Mouse (Mus musculus): ENCODE data around the gene Mthfsd. TPM values are rescaled to one million over a fixed set of nuclear protein-coding genes. Genes with fewer than 3 reads are reported as not detected.

Gene Mthfsd
- polyA plus RNA-seq, 1 experiment from 2014 or later, result 65.5 TPM

DNA sequence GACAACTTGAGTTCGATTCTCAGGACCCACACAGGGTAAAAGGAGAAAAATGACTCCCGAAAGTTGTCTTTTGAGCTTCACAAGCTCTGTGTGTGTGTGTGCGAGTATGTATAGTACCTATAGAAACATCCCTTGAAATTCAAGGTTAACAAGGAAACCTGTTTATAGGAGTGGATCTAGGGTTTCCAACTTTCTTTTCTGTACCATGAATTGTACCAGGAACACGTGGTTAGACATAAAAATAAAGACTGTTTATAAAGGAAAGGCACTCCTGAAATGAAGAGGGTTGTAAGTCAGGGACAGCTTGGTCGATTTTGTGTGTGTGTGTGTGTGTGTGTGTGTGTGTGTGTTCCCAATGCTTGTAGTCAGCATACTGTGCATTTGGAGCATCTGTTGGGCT is 465 bp upstream of the Mthfsd start:
- Histone ChIP-seq H3K4me1 (peaks cover 27% of the 10 kb centered on the region), H3K9me3 (replicated peaks) (no peaks in the 10 kb centered on the region), H3K9ac (peak overlapping the region; percentile 85), H3K36me3 (peaks cover 25% of the 10 kb centered on the region), H3K4me3 (replicated peaks) (peak overlapping the region; percentile 81), H3K27ac (0 out of 2 replicates have a peak overlapping the region, but pooled peaks have one; percentile 79), H3K4me2 (peak overlapping the region; percentile 88), H3K27me3 (peaks cover 15% of the 10 kb centered on the region)
- WGBS, result 12% methylated on average over 5 of the region's 5 CpGs
- ATAC-seq (replicated peaks; ENCODE audit: low FRiP score), result no peak

GRCm38 (mm10) chr8:121104049-121104818 is 4.0 kb downstream of the Mthfsd start:
- H3K27ac ChIP-seq, result no peak overlapping the region
- H3K9me3 ChIP-seq (replicated peaks), result no peaks in the 10 kb centered on the region
- H3K9ac ChIP-seq, result no peak overlapping the region
- 50% methylated on average over 17 of the region's 17 CpGs for WGBS
- H3K4me3 ChIP-seq (replicated peaks), result no peak overlapping the region
- H3K27me3 ChIP-seq, result no peaks in the 10 kb centered on the region
- no peak overlapping the region for H3K4me2 ChIP-seq
- H3K36me3 ChIP-seq, result peaks cover 68% of the 10 kb centered on the region
- peaks cover 19% of the 10 kb centered on the region for H3K4me1 ChIP-seq
- 0 out of 2 replicates have a peak, but pooled peaks have one; percentile 20 for ATAC-seq (replicated peaks; ENCODE audit: low FRiP score)

DNA sequence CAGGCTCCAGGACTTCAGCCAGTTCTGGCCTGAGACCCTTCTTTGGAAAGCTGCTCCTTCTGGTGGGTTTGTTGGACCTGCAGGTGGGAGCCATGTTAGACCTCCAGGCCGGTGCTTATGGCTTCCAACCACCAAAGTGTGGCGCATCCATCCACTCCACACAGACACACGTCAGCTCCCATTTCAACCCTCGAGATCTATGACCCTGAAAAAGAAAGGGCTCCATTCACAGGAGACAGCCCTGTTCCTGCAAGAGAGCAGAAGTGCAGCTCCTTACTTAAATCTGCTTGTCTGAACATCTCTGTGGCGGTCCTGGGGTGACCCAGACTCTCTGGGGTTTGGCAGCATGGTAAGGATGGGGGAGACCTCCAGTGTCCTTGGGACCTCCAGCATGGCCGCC is 14.7 kb downstream of the Mthfsd start:
- Histone ChIP-seq H3K4me3 (replicated peaks) (no peak overlapping the region), H3K9ac (no peak overlapping the region), H3K4me1 (peaks cover 22% of the 10 kb centered on the region), H3K27ac (no peak overlapping the region), H3K9me3 (replicated peaks) (no peaks in the 10 kb centered on the region), H3K27me3 (peaks cover 68% of the 10 kb centered on the region), H3K4me2 (no peak overlapping the region), H3K36me3 (peaks cover 21% of the 10 kb centered on the region)
- WGBS, result 56% methylated on average over 6 of the region's 6 CpGs
- no peak for ATAC-seq (replicated peaks; ENCODE audit: low FRiP score)

DNA sequence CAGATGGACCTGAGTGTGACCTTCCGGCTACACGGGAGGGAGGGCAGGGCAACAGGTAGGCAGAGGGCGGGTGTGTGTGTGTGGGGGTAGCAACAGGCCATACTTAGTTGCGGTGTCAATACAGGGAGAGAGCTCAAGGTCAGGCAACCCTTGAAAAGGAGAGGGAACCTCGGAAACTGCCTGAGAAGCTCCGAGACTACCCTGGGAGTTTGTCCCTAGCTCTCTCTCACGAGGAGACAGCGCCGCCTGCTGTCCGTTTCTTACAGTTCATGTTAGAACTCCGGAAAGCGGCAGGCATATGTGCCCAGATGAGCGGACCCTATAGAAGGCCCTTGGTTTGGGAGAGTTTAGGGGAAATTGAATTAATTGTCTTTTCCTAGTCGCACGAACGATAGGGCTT is 15.6 kb downstream of the Mthfsd start:
- Histone ChIP-seq H3K36me3 (peaks cover 12% of the 10 kb centered on the region), H3K9ac (no peak overlapping the region), H3K4me2 (no peak overlapping the region), H3K4me3 (replicated peaks) (no peak overlapping the region), H3K27ac (no peak overlapping the region), H3K27me3 (peaks cover 76% of the 10 kb centered on the region), H3K9me3 (replicated peaks) (no peaks in the 10 kb centered on the region), H3K4me1 (peaks cover 22% of the 10 kb centered on the region)
- WGBS, result 3% methylated on average over 16 of the region's 16 CpGs
- 0 out of 2 replicates have a peak, but pooled peaks have one; percentile 17 for ATAC-seq (replicated peaks; ENCODE audit: low FRiP score)

- H3K36me3 ChIP-seq, result peaks cover 7% of the 10 kb centered on the region
- ATAC-seq (replicated peaks; ENCODE audit: low FRiP score), result 0 out of 2 replicates have a peak, but pooled peaks have one; percentile 10
- peaks cover 81% of the 10 kb centered on the region for H3K27me3 ChIP-seq
- no peak overlapping the region for H3K9ac ChIP-seq
- H3K4me3 ChIP-seq (replicated peaks), result no peak overlapping the region
- H3K9me3 ChIP-seq (replicated peaks), result no peaks in the 10 kb centered on the region
- no peak overlapping the region for H3K27ac ChIP-seq
- 26% methylated on average over 6 of the region's 6 CpGs for WGBS
- H3K4me1 ChIP-seq, result peaks cover 22% of the 10 kb centered on the region
- no peak overlapping the region for H3K4me2 ChIP-seq
Observed at GRCm38 (mm10) chr8:121092141-121092540, 16.1 kb downstream of the Mthfsd start.

- Histone ChIP-seq H3K4me2 (no peak overlapping the region), H3K36me3 (no peaks in the 10 kb centered on the region), H3K4me3 (replicated peaks) (no peak overlapping the region), H3K27ac (no peak overlapping the region), H3K27me3 (peaks cover 95% of the 10 kb centered on the region), H3K9ac (no peak overlapping the region), H3K4me1 (peaks cover 22% of the 10 kb centered on the region), H3K9me3 (replicated peaks) (no peaks in the 10 kb centered on the region)
- WGBS, result 6% methylated on average over 1 of the region's 1 CpGs
- ATAC-seq (replicated peaks; ENCODE audit: low FRiP score), result no peak
Observed at GRCm38 (mm10) chr8:121090716-121091115, 17.5 kb downstream of the Mthfsd start.

- H3K9ac ChIP-seq, result no peak overlapping the region
- H3K27ac ChIP-seq, result no peak overlapping the region
- H3K4me3 ChIP-seq (replicated peaks), result no peak overlapping the region
- no peaks in the 10 kb centered on the region for H3K36me3 ChIP-seq
- H3K4me2 ChIP-seq, result no peak overlapping the region
- no peak for ATAC-seq (replicated peaks; ENCODE audit: low FRiP score)
- peaks cover 99% of the 10 kb centered on the region for H3K27me3 ChIP-seq
- no peaks in the 10 kb centered on the region for H3K9me3 ChIP-seq (replicated peaks)
- 7% methylated on average over 32 of the region's 32 CpGs for WGBS
- peaks cover 26% of the 10 kb centered on the region for H3K4me1 ChIP-seq
Observed at GRCm38 (mm10) chr8:121089631-121090380, 18.4 kb downstream of the Mthfsd start.

GRCm38 (mm10) chr8:121088871-121089630 is 19.1 kb downstream of the Mthfsd start:
- Histone ChIP-seq H3K36me3 (no peaks in the 10 kb centered on the region), H3K27me3 (peaks cover 100% of the 10 kb centered on the region), H3K4me2 (no peak overlapping the region), H3K9ac (no peak overlapping the region), H3K4me3 (replicated peaks) (no peak overlapping the region), H3K27ac (no peak overlapping the region), H3K4me1 (peaks cover 34% of the 10 kb centered on the region), H3K9me3 (replicated peaks) (no peaks in the 10 kb centered on the region)
- WGBS, result 2% methylated on average over 40 of the region's 40 CpGs
- no peak for ATAC-seq (replicated peaks; ENCODE audit: low FRiP score)

- no peak for ATAC-seq (replicated peaks; ENCODE audit: low FRiP score)
- no peaks in the 10 kb centered on the region for H3K9me3 ChIP-seq (replicated peaks)
- WGBS, result 8% methylated on average over 8 of the region's 8 CpGs
- no peak overlapping the region for H3K4me2 ChIP-seq
- H3K4me1 ChIP-seq, result peaks cover 42% of the 10 kb centered on the region
- no peak overlapping the region for H3K4me3 ChIP-seq (replicated peaks)
- H3K36me3 ChIP-seq, result no peaks in the 10 kb centered on the region
- H3K27me3 ChIP-seq, result peaks cover 100% of the 10 kb centered on the region
- H3K27ac ChIP-seq, result no peak overlapping the region
- no peak overlapping the region for H3K9ac ChIP-seq
Observed at GRCm38 (mm10) chr8:121088281-121088680, 19.9 kb downstream of the Mthfsd start.

DNA sequence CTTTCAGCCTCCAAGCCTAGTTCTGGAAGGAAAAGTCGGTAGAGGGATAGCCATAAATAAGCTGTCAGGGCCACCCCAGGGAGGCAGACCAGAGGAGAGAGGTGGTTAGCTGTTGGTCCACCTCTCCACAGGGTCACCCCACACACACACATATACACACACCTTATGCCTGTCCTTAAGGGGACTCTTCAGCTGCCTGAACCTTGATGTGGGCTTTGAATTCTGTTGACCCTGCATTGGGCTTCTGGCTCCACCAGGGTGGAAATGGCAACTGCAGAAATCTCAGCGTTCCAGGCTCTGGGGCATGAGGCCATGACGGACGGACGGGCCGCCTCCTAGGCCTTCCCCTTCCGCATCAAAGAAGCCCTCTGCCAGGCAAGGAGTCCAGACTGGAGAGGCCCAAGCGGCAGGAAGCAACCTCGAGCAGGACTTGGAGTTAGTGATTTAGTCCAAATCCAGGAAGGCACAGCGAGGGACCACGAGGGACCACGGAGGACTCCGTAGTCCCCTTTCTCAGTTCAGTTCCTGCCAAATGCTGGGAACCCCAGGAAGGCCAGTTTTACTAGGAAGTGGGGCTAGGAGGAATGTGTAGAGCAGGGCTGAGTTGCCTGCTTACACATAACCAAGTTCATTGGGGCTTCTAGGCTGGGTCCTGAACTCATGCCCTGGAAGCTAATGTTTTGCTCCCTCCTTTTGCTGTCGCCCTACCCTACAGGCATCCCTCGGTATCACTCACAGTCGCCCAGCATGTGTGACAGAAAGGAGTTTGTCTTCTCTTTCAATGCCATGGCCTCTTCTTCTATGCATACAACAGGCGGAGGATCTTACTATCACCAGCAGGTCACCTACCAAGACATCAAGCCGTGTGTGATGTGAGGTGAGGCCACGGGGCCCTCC is 21.9 kb downstream of the Mthfsd start:
- no peaks in the 10 kb centered on the region for H3K9me3 ChIP-seq (replicated peaks)
- WGBS, result 25% methylated on average over 19 of the region's 19 CpGs
- no peak overlapping the region for H3K4me2 ChIP-seq
- ATAC-seq (replicated peaks; ENCODE audit: low FRiP score), result no peak
- no peaks in the 10 kb centered on the region for H3K36me3 ChIP-seq
- H3K4me3 ChIP-seq (replicated peaks), result no peak overlapping the region
- H3K9ac ChIP-seq, result no peak overlapping the region
- H3K27ac ChIP-seq, result no peak overlapping the region
- peaks cover 100% of the 10 kb centered on the region for H3K27me3 ChIP-seq
- peaks cover 47% of the 10 kb centered on the region for H3K4me1 ChIP-seq

DNA sequence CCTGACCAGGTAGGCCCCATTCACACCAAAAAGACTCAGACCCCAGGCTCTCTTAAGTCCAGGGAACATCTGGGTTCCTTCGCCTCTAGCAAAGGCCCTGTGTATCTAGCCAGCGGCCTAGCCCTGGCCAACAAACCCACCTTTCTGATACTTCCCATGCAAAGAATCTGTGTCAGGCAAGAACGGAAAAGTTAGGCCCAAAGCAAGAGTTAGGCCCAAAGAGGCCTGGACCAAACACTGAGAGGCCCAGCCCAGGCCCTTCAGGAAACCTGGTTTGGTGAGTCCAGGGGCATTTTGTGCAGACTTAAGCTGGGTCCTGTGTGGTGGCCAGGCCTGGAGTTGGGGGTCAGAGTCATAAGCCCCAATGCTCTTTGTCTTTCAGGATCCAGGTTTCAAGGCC is 22.6 kb downstream of the Mthfsd start:
- no peak overlapping the region for H3K4me3 ChIP-seq (replicated peaks)

More for the DNA sequence above, 22.6 kb downstream of the Mthfsd start:
- ATAC-seq (replicated peaks; ENCODE audit: low FRiP score), result no peak
- 73% methylated on average over 3 of the region's 3 CpGs for WGBS
- no peak overlapping the region for H3K27ac ChIP-seq
- peaks cover 100% of the 10 kb centered on the region for H3K27me3 ChIP-seq
- H3K4me1 ChIP-seq, result peaks cover 46% of the 10 kb centered on the region
- no peaks in the 10 kb centered on the region for H3K36me3 ChIP-seq
- no peak overlapping the region for H3K4me2 ChIP-seq
- no peaks in the 10 kb centered on the region for H3K9me3 ChIP-seq (replicated peaks)
- H3K9ac ChIP-seq, result no peak overlapping the region
